Mouse (Mus musculus) heart, adult 9 months (tissue): Measurements from ENCODE around the gene Cdkal1.
A peak's percentile ranks its signal among the peaks of the same experiment; 100 is the strongest.

Experiments
- DNase-seq, 2 experiments: peaks; one replicate each; pipeline ENCODE4 v3.0.0; 2022; ENCODE audit warnings: low spot score in 2 of 2

The Cdkal1 gene

DNA sequence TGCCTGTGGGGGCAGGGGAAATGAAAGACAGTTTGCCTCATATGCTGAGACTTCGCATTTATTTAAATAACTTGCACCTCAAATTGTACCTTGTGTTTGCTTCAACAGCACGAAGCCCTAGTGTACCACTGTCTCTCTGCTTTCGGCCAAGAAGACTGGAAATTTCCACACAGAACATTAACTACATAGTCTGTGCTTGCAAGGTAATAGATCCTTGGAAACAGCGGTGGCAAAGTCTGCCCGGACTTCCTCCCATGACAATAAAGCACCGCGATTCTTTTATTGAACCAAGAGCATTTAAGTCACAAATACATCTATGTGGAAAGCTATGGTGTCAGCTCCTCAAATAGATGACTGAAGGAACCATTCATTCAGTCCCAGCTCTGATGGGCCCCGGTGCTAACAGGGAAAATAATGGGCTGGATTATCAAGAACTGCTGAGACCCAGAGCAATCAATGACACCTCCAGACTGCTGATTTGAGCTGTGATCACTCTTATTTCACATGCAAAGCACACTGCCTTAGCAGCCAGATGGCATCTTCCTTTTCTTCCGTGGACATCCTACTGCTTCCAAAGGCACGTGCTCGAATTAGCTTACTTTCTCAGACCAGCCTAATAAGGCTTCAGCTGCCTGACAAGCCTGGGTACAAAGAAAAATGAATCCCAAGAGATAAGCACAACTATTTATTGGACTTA is 591.3 kb downstream of the Cdkal1 start:
- DNase-seq: no peak

DNA sequence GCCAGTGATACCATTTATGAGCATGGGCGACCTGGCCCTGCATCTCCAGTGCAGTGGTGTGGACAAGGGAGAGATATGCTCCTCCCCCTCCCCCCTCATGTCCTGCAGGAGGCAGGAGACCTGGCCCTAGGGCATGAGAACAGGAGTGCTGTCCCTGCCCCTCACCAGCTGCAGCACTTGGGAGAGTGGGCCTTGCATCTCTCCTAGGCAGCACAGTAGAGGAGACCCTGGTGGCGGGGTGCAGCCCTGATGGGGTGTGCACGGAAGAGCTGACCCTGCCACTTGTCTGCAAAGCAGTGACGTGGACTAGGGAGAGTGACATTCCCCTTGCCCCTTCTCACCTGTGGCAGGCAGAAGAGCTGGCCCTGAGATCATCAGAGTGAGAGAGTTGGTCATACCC is 593.3 kb downstream of the Cdkal1 start:
- no peak for DNase-seq

DNA sequence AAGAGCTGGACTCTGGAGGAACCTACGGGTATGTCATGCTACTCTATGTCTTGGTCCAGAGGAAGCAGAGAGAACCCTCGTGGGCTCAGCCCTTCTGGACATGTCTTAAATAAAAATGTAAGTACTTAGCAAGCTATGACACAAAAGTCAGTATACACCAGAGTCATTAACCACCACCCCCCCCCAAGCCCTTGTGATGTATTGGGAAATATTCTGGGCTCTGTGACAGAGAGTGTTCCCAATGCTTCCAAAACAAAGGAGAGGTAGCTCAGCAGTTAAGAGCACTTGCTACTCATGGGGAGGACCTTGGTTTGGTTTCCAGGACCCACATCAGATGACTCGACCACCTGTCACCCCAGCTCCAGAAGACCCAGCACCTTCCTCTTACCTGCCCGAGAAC is 606.9 kb downstream of the Cdkal1 start:
- no peak for DNase-seq

DNA sequence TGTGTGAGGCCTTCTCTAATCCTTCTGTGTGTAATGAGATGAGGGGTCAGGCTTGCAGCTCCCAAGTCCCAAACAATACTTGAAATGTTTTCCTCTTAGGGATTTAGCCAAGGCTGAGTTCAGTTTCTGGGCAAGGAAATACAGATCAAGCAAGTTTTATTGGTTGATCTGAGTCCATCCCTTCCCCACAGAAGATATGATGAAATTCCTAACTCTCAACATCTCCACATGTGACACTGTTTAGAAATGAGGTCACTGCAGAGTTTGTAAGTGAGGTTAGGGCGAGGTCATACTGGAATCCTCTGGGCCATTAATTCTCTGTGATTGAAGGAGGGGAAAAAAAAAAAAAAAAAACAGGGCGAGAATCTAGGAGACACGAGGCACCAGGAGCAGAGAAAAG is 607.7 kb downstream of the Cdkal1 start:
- DNase-seq: peak; percentile 17 to 30

DNA sequence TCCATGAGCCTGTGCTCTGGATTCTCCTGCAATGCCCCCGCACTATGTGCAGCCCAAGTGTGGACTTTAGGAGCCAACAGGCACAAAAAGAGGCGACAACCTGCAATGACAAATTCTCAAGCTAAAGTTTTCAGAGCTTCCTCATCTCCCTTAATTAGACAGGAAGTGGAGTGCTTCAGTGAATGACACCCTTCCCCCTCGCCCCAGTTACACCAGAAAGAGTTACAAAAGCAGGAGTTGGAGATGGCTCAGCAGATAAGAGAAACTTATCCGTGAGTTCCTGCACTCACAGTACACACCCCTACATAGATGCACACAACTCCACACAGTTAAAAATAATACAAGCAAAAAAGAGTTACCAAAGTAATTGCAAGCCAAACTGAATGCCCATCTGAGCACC is 620.4 kb downstream of the Cdkal1 start:
- DNase-seq: no peak

DNA sequence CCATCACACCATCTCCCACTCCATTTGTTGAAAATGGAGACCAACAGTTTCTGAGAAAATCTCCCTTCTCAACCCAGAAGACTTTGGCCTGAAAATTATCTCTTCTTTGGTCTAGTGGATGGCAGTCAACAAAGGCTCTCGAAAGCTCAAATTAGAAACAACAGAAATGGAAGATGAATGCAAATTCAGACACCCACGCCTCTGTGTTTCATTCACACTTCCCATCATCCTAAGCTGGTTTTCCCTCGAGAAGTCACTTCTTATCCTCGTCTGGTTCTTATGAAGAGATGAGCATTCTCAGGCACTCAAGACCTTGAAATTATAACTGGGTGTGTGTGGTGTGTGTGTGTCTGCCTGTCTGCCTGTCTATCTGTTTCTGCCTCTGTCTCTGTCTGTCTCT is 621.0 kb downstream of the Cdkal1 start:
- no peak for DNase-seq

DNA sequence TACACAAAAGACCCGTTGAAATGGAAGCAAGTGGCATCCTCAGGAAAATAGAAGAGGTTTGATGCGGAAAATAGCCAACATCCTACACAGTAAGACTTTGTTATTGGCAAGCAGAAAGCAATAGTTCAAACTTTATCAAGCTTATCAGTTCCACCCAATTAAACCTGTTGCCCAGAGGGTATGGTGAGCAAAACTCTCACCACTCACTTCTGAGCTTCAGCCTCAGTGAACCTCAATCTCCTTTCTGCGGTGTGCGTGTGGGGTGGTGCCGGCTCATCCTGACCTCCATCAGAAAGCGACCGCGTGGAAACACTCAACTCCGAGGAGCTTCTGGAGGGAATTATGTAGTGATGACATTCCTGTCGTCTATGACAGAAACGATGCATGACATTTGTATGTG is 621.5 kb downstream of the Cdkal1 start:
- DNase-seq: no peak

DNA sequence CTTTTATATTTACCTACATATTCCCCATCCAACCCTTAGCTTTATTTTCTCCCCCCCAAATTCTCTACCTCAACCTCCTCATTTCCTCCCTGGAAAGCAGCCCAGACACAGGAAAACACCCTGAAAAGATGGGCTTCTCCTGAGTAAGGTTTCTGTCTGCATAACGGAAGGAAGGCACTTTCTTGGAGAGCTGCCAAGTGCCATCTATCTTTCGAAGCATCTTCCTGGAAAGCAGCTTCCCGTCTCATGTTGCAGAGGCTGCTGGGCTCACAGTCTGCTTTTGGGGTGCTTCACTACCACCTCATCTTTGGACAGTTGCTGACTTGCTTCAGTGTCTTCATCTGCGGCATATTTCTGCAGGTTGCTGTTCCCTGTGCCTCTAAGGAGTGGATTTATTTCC is 622.8 kb downstream of the Cdkal1 start:
- no peak for DNase-seq

DNA sequence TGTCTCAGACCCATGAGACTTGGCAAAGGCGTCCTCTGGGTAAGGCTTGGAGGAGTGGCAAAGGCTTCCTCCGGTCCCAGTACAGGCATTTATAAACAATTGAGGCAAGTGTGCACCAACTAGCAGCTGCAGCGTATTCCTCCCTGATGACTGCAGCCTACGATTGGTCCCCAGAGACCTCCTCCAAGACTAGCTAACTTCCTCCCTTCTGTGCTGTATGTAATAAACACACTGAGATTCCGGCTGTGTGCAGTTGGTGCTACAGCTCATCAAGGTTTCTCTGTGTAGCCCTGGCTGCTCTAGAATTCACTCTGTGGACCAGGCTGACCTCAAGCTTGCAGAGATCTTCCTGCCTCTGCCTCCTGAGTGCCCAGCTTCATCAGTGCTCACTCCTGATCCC is 630.7 kb downstream of the Cdkal1 start:
- DNase-seq: no peak

DNA sequence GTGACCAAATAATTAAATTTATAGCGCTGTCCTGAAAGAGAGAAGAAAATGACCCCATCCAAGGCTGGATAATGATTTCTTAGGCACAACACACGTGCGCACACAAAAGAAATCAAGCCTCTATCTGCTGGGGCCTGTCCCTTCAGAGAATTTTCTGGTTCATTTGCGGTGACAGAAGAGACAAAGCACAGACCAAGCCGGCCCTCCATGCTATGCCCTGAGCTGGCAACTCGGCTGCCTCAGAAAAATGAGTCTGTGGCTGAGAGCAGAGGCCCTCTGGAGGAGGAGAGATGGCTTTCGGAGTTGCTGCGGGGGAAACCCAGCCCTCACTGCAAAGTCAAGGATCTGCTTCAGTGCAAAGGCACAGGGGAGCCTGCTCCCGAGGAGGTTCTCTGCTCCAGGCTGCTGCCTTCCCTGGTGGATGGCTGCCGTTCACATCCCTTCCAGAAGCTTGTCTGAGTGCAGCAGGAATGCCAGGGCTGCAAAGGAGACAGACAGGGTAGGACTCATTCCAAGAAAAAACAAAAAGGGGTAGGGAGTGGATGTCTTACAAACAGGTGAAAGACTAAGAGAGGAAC is 633.1 kb downstream of the Cdkal1 start:
- DNase-seq: no peak

DNA sequence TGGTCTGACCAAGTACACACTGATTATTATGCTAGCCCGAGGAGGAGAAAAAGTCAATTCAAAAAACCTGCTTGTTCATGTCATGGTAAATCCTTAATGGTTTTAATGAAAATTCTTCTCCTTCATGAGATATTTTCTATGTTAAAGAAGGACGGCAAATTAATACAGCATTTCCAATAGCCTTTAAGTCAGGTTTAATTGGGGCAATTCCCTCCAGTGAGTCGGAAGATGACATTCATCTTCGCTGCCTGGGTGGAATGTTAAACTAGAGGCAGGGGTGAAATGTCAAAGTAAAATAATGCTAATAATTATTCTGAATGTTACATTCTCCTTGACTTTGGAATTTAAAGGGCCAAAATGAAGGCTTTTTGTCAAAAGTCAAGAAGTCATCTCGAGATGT is 633.8 kb downstream of the Cdkal1 start:
- no peak for DNase-seq

DNA sequence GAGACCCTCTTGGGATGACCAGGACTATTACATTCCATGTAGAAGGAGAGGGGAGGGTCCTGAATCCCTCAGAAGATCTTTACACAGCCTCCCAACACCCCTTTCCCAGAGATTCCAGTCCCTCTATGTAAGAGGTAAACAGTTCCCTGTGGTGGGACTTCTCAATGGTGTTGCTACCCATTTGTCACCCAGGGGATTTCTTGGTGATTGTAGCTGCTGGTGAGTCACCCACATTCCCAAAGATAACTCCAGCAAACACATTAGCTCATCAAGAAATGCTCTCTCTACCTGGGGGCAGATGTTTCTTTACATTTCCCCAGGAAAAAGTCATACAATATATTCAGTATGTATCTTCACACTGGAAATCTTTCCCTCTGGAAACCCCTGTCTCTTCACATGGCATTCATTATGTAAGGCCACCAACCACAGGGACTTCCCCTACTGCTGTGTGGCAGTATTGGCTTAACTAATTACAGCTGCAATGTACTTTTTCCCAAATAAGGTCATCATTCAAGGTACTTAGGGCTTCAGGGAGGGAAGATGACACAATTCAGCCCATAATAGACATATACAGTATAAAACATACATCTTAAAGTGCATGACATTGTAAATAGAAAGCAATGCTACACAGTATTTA is 636.8 kb downstream of the Cdkal1 start:
- no peak for DNase-seq

DNA sequence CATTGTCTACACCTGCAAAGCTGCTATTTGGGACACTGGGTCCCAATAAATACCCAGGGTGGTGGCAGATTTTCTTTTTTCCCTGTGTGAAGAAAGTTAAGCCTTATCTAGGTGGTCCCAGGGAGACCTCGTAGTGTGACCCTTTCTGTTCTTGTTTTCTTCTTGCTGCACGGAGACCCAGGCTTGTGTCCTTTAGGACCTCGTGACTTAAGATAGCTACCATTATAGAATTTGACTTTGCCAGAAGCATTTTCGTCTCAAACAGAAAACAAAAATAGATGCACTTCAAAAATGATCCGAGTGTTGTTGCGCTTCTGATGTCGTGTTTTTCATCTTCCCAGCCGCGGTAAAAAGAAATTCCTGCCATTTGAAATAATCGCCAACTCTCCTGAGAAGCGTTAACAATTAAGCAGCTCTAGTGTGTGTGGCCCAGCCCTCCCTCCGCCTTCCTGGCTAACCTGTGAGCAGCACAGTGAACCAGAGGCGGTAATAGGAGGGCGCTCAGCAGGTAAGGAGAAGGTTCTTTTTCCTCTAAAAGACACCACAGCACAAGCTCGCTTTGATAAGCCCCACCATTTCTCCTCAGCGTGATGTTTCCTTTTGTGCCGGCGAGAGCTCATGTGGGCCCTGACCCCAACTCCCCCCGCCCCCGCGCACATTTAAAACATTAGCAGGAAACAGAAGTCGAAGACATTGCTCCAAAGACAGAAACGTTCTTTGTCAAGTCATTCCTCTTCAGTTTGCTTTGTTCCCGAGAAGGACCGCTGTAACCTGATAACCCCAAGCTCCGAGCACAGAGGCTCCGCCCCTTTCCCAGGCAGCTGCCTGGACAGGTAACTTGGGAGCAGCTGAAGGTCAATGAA is 645.1 kb downstream of the Cdkal1 start:
- DNase-seq: no peak

DNA sequence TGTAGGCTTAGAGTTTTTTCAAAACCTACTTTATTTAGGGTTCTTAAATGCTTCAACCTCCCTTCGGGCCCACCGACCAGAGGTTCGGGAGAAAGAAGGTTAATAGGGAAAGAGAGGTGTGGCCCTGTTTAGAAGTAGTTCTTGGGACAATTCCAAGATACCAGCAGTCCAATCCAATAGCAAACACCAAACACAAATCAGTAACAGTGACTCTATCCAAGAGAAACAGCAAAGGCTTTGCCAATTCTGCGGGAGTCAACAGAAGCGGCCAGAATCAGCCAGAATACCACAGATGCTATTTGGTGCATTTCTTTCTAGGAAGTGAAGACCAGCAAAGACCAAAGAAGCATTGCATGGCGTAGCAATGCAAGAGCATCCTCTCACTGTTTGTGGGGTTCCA is 646.7 kb downstream of the Cdkal1 start:
- peak; percentile 35 to 37 for DNase-seq

DNA sequence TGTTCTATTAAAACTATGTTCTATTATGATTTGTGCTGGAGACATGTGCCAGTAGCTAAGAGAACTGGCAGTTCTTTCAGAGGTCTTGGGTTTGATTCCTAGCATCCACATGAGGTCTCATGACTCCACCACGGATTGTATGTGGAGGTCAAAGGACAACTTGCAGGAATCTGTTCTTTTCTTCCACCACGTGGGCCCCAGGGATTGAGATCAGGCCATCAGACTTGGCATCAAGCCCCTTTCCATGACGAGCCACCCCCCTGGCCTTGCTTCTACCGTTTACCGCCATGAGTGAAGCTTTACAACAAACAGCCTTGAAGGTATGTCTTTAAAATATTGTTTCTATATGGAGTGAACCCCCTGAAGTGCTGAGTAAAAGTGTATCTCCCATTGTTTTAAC is 651.6 kb downstream of the Cdkal1 start:
- DNase-seq: no peak

DNA sequence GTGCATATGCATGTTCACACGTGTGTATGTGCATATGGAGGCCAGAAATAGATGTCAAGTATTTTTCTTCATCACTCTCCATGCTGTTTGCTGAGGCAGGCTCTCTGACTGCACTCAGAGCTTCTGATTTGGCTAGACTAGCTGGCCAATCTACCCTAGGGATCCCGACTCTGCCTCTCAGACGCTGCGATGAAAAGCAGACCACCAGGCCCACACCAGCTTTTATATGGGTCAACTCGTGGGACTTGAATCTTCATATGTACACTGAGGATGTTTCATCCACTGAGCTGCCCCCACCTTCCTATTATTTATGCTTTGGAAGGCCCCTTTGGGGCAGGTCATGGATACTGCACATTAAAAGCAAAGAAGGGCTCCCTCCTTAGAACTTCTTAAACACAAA is 652.0 kb downstream of the Cdkal1 start:
- no peak for DNase-seq

DNA sequence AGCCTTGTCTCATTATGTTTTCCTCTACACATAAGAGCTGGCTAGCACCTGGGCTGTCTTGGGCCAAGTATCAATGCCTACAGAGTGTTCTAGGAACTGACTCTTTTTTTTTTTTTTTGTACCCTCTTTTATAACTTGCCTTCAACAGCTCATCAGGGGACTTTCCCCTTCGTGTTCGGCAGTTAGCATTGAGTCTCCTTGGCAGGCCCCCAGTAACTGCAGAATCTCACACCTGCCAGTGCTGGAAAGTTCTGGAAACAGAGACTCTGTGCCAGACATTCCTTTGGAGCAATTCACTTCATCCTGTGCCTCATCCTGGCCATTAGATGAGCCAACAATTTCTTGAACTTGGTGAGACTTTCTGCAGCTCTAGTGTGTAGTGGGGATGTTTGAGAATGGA is 652.9 kb downstream of the Cdkal1 start:
- DNase-seq: peak; percentile 87 to 92

DNA sequence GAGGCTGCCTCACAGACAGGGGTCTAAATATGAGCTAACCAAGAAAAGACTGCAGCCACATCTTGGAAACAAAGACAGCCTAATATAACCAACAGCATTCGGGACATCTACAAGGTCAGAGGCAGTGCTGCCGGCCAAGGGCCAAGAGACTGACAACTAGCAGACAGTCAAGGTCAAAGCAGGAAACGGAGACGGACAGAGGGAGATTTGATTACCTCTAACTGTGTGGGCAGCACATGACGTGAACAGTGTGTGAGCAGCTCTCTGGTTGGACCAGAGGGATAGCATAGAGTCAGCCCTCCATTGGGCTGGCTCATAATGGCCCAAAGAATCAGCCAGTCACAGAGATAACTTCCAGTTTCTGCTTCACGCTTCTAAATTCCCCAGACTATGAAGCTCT is 655.8 kb downstream of the Cdkal1 start:
- peak; percentile 75 to 83 for DNase-seq

DNA sequence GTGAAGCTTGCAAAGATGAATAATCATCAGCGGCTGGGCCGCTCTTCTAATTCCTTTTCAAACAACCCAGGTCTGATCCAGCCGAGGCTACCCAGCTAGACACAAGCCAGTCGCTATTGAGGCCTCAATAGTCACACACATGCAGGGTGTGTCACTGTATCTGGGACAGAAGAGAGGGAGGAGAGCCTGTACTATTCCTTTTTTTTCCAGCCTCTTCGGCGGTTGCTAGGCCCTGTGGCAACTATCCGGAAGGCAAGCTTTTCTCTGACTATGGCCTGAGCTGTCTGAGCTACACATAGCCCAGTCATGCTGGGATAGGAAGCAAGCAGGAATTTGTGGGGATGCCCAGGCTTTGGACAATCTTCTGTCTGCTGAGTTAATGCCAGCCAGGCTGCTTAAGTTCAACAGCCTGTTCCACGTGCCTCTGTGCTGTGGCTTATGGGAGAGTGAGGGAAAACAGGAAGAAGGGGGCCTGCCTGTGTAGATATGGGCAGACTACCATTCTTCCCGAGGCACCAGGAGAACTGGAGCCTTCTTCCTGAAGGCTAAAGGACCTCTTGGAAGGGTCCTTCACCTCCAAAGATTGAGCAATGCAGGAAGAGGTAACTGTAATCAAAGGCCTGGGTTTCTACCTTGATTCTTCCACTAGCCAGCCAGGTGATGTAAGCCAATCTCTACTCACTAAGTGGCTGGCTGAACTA is 658.5 kb downstream of the Cdkal1 start:
- no peak for DNase-seq

DNA sequence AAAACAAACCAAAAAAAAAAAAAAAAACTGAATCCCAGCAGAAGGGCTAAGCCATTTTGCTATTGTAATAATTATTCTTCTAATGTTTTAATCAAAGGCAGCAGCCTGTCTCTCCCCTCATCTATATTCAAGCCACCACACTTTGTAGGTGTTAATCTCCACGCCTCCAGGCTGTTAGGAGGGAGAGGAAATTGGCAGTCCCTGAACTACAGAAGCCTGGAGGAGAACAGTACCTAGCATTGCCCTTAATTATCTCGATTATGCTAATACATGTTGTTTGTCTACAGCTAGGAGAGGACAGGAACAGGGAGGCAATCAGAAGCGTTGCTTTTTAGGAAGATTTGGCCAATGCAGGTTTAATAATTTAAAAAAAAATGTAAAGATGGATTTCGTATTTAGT is 659.8 kb downstream of the Cdkal1 start:
- DNase-seq: no peak

DNA sequence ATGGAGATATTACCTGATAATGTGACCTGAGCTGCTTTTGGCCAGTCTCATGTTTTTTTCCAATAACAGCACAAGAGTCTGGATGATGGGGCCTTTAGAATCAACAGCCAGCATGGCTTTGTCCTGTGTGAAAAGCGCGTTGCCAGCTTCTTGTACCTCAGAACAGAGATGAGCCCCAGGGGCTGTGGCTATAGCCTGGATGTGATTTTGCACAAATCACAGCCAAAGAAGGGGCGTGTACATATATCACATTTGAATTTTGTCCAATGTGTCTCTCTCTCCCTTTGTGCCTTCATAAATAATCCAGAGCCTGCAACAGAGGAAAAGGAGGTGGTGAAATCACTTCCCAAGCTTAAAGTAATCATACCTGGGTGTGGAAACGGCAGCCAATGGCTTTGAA is 660.5 kb downstream of the Cdkal1 start:
- no peak for DNase-seq

DNA sequence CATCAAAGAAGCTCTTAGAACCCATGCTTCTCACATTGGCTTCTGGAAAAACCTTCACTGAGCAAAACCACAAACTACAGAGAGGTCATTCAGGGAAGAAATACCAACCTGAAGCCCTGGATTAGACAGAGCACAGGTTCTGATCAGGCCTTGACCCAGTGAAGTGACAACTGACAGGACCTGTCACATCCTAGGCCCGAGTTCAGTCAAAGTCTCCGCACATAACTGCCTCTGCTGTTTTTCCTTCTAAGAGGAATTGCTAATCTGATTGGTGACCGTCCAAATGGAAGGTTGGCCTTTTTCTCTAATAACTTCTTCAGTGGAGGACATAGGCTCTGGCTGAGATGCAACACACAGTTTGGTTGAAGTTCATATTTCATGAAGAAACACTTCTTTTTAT is 662.8 kb downstream of the Cdkal1 start:
- no peak for DNase-seq
